Mouse (Mus musculus) heart, embryonic 15.5 days (tissue): ENCODE data around the gene Ccnjl. TPM values are rescaled to one million over a fixed set of nuclear protein-coding genes. Genes with fewer than 3 reads are reported as not detected.

ENCODE experiments used
- ATAC-seq: fragments of 200-750 bp; cut with Nextera tagmentation; replicated peaks from 2 replicates; pipeline ENCODE4 v1.8.0; 2017; ENCODE audit warnings: low read depth, moderate TSS enrichment; ENCODE audit not compliant: insufficient number of reproducible peaks, insufficient read depth, low FRiP score
- H3K27ac ChIP-seq: fragments of 300-500 bp; sonication (generic); 2 replicates; pipeline ENCODE4 v1.5.1; 2015; ENCODE audit warnings: mild to moderate bottlenecking, inconsistent platforms
- H3K27me3 ChIP-seq: fragments of 300-500 bp; sonication (generic); 2 replicates; pipeline ENCODE4 v1.6.1; 2015; ENCODE audit warnings: inconsistent platforms
- H3K36me3 ChIP-seq: fragments of 300-500 bp; sonication (generic); 2 replicates; pipeline ENCODE4 v1.6.1; 2015; ENCODE audit warnings: mild to moderate bottlenecking, inconsistent platforms
- H3K4me1 ChIP-seq: fragments of 300-500 bp; sonication (generic); replicated peaks from 2 replicates; pipeline ENCODE4 v1.6.1; 2015; ENCODE audit warnings: inconsistent platforms
- H3K4me2 ChIP-seq: fragments of 300-500 bp; sonication (generic); 2 replicates; pipeline ENCODE4 v1.6.1; 2015; ENCODE audit warnings: inconsistent platforms, mild to moderate bottlenecking, moderate library complexity
- H3K4me3 ChIP-seq: fragments of 300-500 bp; sonication (generic); 2 replicates; pipeline ENCODE4 v1.5.1; 2015; ENCODE audit warnings: mild to moderate bottlenecking, inconsistent platforms
- H3K9ac ChIP-seq: fragments of 300-500 bp; sonication (generic); 2 replicates; pipeline ENCODE4 v1.6.1; 2015; ENCODE audit warnings: mild to moderate bottlenecking, inconsistent platforms
- H3K9me3 ChIP-seq: fragments of 300-500 bp; sonication (generic); replicated peaks from 2 replicates; pipeline ENCODE4 v1.6.1; 2016; ENCODE audit warnings: inconsistent platforms
- WGBS: fragments of 180-500 bp; shearing (Covaris S2); methylation state at CpG from one replicate; pipeline ENCODE4 v1.1.7; 2015; ENCODE audit warnings: mixed read lengths; 5-methylcytosine and 5-hydroxymethylcytosine counted together
- polyA plus RNA-seq: library from polyadenylated mRNA; unstranded; fragments of >200 nt; fragmentation: Nextera tagmentation; extraction: Ambion mirVana; gene quantifications from 2 replicates; pipeline ENCODE4 v1.2.1, GENCODE M21; 2015

Gene Ccnjl
- polyA plus RNA-seq, 1 experiment from 2014 or later = 21.0 TPM

- Histone ChIP-seq H3K4me3 (no peak overlapping the region), H3K27ac (no peak overlapping the region), H3K9ac (no peak overlapping the region), H3K4me1 (peaks cover 8% of the 10 kb centered on the region), H3K36me3 (no peaks in the 10 kb centered on the region), H3K27me3 (no peaks in the 10 kb centered on the region), H3K9me3 (no peaks in the 10 kb centered on the region), H3K4me2 (no peak overlapping the region)
- ATAC-seq = no peak
- WGBS = 44% methylated on average over 8 of the region's 8 CpGs
Measured at GRCm38 (mm10) chr11:43495037-43495436, 33.5 kb upstream of the Ccnjl start.

- WGBS = 21% methylated on average over 3 of the region's 3 CpGs
- H3K36me3 ChIP-seq = no peaks in the 10 kb centered on the region
- H3K4me1 ChIP-seq = peaks cover 8% of the 10 kb centered on the region
- no peaks in the 10 kb centered on the region for H3K9me3 ChIP-seq
- no peak overlapping the region for H3K4me3 ChIP-seq
- H3K27me3 ChIP-seq = no peaks in the 10 kb centered on the region
- ATAC-seq = no peak
- no peak overlapping the region for H3K9ac ChIP-seq
- no peak overlapping the region for H3K4me2 ChIP-seq
- H3K27ac ChIP-seq = no peak overlapping the region
Measured at GRCm38 (mm10) chr11:43495532-43495931, 33.1 kb upstream of the Ccnjl start.

- Histone ChIP-seq H3K4me3 (no peak overlapping the region), H3K4me2 (no peak overlapping the region), H3K9ac (no peak overlapping the region), H3K4me1 (no peaks in the 10 kb centered on the region), H3K9me3 (no peaks in the 10 kb centered on the region), H3K27me3 (no peaks in the 10 kb centered on the region), H3K36me3 (no peaks in the 10 kb centered on the region), H3K27ac (no peak overlapping the region)
- no peak for ATAC-seq
- 80% methylated on average over 6 of the region's 6 CpGs for WGBS
Measured at GRCm38 (mm10) chr11:43501256-43501655, 27.3 kb upstream of the Ccnjl start.

GRCm38 (mm10) chr11:43505188-43505587 is 23.4 kb upstream of the Ccnjl start:
- Histone ChIP-seq H3K4me3 (no peak overlapping the region), H3K9me3 (no peaks in the 10 kb centered on the region), H3K4me2 (no peak overlapping the region), H3K4me1 (no peaks in the 10 kb centered on the region), H3K27ac (no peak overlapping the region), H3K9ac (no peak overlapping the region), H3K27me3 (no peaks in the 10 kb centered on the region), H3K36me3 (no peaks in the 10 kb centered on the region)
- 82% methylated on average over 7 of the region's 7 CpGs for WGBS
- no peak for ATAC-seq

- no peaks in the 10 kb centered on the region for H3K9me3 ChIP-seq
- WGBS = 73% methylated on average over 6 of the region's 6 CpGs
- H3K4me3 ChIP-seq = no peak overlapping the region
- H3K36me3 ChIP-seq = no peaks in the 10 kb centered on the region
- ATAC-seq = no peak
- no peaks in the 10 kb centered on the region for H3K4me1 ChIP-seq
- H3K27me3 ChIP-seq = no peaks in the 10 kb centered on the region
- no peak overlapping the region for H3K27ac ChIP-seq
- no peak overlapping the region for H3K4me2 ChIP-seq
- no peak overlapping the region for H3K9ac ChIP-seq
Measured at GRCm38 (mm10) chr11:43507976-43508375, 20.6 kb upstream of the Ccnjl start.

GRCm38 (mm10) chr11:43509878-43510277 is 18.7 kb upstream of the Ccnjl start:
- no peaks in the 10 kb centered on the region for H3K27me3 ChIP-seq
- H3K9ac ChIP-seq = no peak overlapping the region
- ATAC-seq = no peak
- no peaks in the 10 kb centered on the region for H3K36me3 ChIP-seq
- no peak overlapping the region for H3K27ac ChIP-seq
- no peak overlapping the region for H3K4me2 ChIP-seq
- no peaks in the 10 kb centered on the region for H3K4me1 ChIP-seq
- no peaks in the 10 kb centered on the region for H3K9me3 ChIP-seq
- 84% methylated on average over 5 of the region's 5 CpGs for WGBS
- no peak overlapping the region for H3K4me3 ChIP-seq

GRCm38 (mm10) chr11:43512661-43513190 is 15.9 kb upstream of the Ccnjl start:
- Histone ChIP-seq H3K4me3 (no peak overlapping the region), H3K4me1 (no peaks in the 10 kb centered on the region), H3K27me3 (no peaks in the 10 kb centered on the region), H3K27ac (no peak overlapping the region), H3K9ac (no peak overlapping the region), H3K9me3 (no peaks in the 10 kb centered on the region), H3K4me2 (no peak overlapping the region), H3K36me3 (no peaks in the 10 kb centered on the region)
- 83% methylated on average over 2 of the region's 2 CpGs for WGBS
- ATAC-seq = no peak

GRCm38 (mm10) chr11:43516344-43517021 is 12.1 kb upstream of the Ccnjl start:
- no peak for ATAC-seq
- 33% methylated on average over 8 of the region's 8 CpGs for WGBS

GRCm38 (mm10) chr11:43517641-43518040 is 10.9 kb upstream of the Ccnjl start:
- no peak overlapping the region for H3K27ac ChIP-seq
- no peaks in the 10 kb centered on the region for H3K9me3 ChIP-seq
- no peak for ATAC-seq
- H3K4me2 ChIP-seq = no peak overlapping the region
- no peaks in the 10 kb centered on the region for H3K36me3 ChIP-seq
- H3K4me1 ChIP-seq = peaks cover 4% of the 10 kb centered on the region; the same call in 1 of the 2 replicates
- H3K9ac ChIP-seq = no peak overlapping the region
- H3K27me3 ChIP-seq = no peaks in the 10 kb centered on the region
- no peak overlapping the region for H3K4me3 ChIP-seq
- 85% methylated on average over 11 of the region's 11 CpGs for WGBS

More at GRCm38 (mm10) chr11:43516344-43517021, 12.1 kb upstream of the Ccnjl start:
- Histone ChIP-seq H3K4me2 (no peak overlapping the region), H3K9me3 (no peaks in the 10 kb centered on the region), H3K27me3 (no peaks in the 10 kb centered on the region), H3K36me3 (no peaks in the 10 kb centered on the region), H3K4me1 (peaks cover 4% of the 10 kb centered on the region; the same call in 1 of the 2 replicates), H3K4me3 (no peak overlapping the region), H3K9ac (no peak overlapping the region), H3K27ac (no peak overlapping the region)

GRCm38 (mm10) chr11:43518086-43518485 is 10.5 kb upstream of the Ccnjl start:
- H3K4me3 ChIP-seq = no peak overlapping the region
- H3K4me1 ChIP-seq = peaks cover 4% of the 10 kb centered on the region; the same call in 1 of the 2 replicates
- H3K9me3 ChIP-seq = no peaks in the 10 kb centered on the region
- H3K36me3 ChIP-seq = no peaks in the 10 kb centered on the region
- H3K27me3 ChIP-seq = no peaks in the 10 kb centered on the region
- no peak overlapping the region for H3K27ac ChIP-seq
- no peak overlapping the region for H3K9ac ChIP-seq
- ATAC-seq = no peak
- H3K4me2 ChIP-seq = no peak overlapping the region

- H3K4me3 ChIP-seq = no peak overlapping the region
- peaks cover 4% of the 10 kb centered on the region; the same call in 1 of the 2 replicates for H3K4me1 ChIP-seq
- no peak overlapping the region for H3K9ac ChIP-seq
- no peak overlapping the region for H3K4me2 ChIP-seq
- no peaks in the 10 kb centered on the region for H3K9me3 ChIP-seq
- no peaks in the 10 kb centered on the region for H3K27me3 ChIP-seq
- ATAC-seq = no peak
- no peaks in the 10 kb centered on the region for H3K36me3 ChIP-seq
- no peak overlapping the region for H3K27ac ChIP-seq
Measured at GRCm38 (mm10) chr11:43518821-43519220, 9.8 kb upstream of the Ccnjl start.

GRCm38 (mm10) chr11:43520521-43520920 is 8.1 kb upstream of the Ccnjl start:
- no peak for ATAC-seq
- H3K36me3 ChIP-seq = no peaks in the 10 kb centered on the region
- no peak overlapping the region for H3K4me2 ChIP-seq
- H3K27ac ChIP-seq = no peak overlapping the region
- 77% methylated on average over 3 of the region's 3 CpGs for WGBS
- H3K9me3 ChIP-seq = no peaks in the 10 kb centered on the region
- no peak overlapping the region for H3K9ac ChIP-seq
- peaks cover 4% of the 10 kb centered on the region; the same call in 1 of the 2 replicates for H3K4me1 ChIP-seq
- no peaks in the 10 kb centered on the region for H3K27me3 ChIP-seq
- H3K4me3 ChIP-seq = no peak overlapping the region
